Mouse (Mus musculus) intestine, embryonic 14.5 days (tissue): ENCODE measurements around the gene Zfp82. TPM values are rescaled to one million over a fixed set of nuclear protein-coding genes. Genes with fewer than 3 reads are reported as not detected.

Experiments used
- ATAC-seq: fragments of 200-750 bp; cut with Nextera tagmentation; replicated peaks from 2 replicates; pipeline ENCODE4 v1.8.0; 2017; ENCODE audit warnings: low read depth, moderate number of reproducible peaks, moderate TSS enrichment, moderate library complexity; ENCODE audit not compliant: low FRiP score, low TSS enrichment
- DNase-seq: peaks from one replicate; pipeline ENCODE4 v3.0.0-alpha.2; 2018; ENCODE audit warnings: low spot score
- H3K27ac ChIP-seq: fragments of 300-500 bp; sonication (generic); 2 replicates; pipeline ENCODE4 v1.5.1; 2014; ENCODE audit warnings: low read depth, mild to moderate bottlenecking, control low read depth
- H3K27me3 ChIP-seq: fragments of 300-500 bp; sonication (generic); replicated peaks from 2 replicates; pipeline ENCODE4 v1.6.1; 2014; ENCODE audit warnings: low read length, control low read depth; ENCODE audit not compliant: control insufficient read depth, insufficient read depth
- H3K36me3 ChIP-seq: fragments of 300-500 bp; sonication (generic); 2 replicates; pipeline ENCODE4 v1.6.1; 2014; ENCODE audit warnings: low read length, control low read depth; ENCODE audit not compliant: control insufficient read depth, insufficient read depth
- H3K4me1 ChIP-seq: fragments of 300-500 bp; sonication (generic); replicated peaks from 2 replicates; pipeline ENCODE4 v1.6.1; 2014; ENCODE audit warnings: low read length, control low read depth, mixed read lengths; ENCODE audit not compliant: control insufficient read depth, insufficient read depth
- H3K4me2 ChIP-seq: fragments of 300-500 bp; sonication (generic); 2 replicates; pipeline ENCODE4 v1.6.1; 2014; ENCODE audit warnings: low read length
- H3K4me3 ChIP-seq: fragments of 300-500 bp; sonication (generic); 2 replicates; pipeline ENCODE4 v1.5.1; 2014; ENCODE audit warnings: low read depth, low read length, control low read depth, mixed read lengths
- H3K9ac ChIP-seq: fragments of 300-500 bp; sonication (generic); 2 replicates; pipeline ENCODE4 v1.6.1; 2014; ENCODE audit warnings: mild to moderate bottlenecking, low read length
- H3K9me3 ChIP-seq: fragments of 300-500 bp; sonication (generic); 2 replicates; pipeline ENCODE4 v1.6.1; 2016; ENCODE audit warnings: low read length, control low read depth; ENCODE audit not compliant: control insufficient read depth
- WGBS: fragments of 180-500 bp; shearing (Covaris S2); extraction: QIAGEN DNeasy Blood & Tissue Kit; methylation state at CpG from one replicate; pipeline ENCODE4 v1.1.7; 2014; 5-methylcytosine and 5-hydroxymethylcytosine counted together
- polyA plus RNA-seq: library from polyadenylated mRNA; unstranded; fragments of >200 nt; fragmentation: Nextera tagmentation; extraction: Ambion mirVana; gene quantifications from 2 replicates; pipeline ENCODE4 v1.2.1, GENCODE M21; 2014

Gene Zfp82
- polyA plus RNA-seq, 1 experiment from 2014 or later, result 4.9 TPM

- Histone ChIP-seq H3K4me1 (no peaks in the 10 kb centered on the region), H3K4me3 (no peak overlapping the region), H3K4me2 (no peak overlapping the region), H3K9ac (no peak overlapping the region), H3K27ac (no peak overlapping the region), H3K36me3 (peaks cover 36% of the 10 kb centered on the region), H3K9me3 (no peaks in the 10 kb centered on the region), H3K27me3 (no peaks in the 10 kb centered on the region)
- WGBS, result 92% methylated on average over 3 of the region's 3 CpGs
- DNase-seq (no peak), ATAC-seq (no peak)
Observed at GRCm38 (mm10) chr7:30028572-30028971, 44.1 kb downstream of the Zfp82 start.

- H3K4me1 ChIP-seq, result no peaks in the 10 kb centered on the region
- no peaks in the 10 kb centered on the region for H3K27me3 ChIP-seq
- DNase-seq (peak; percentile 27), ATAC-seq (no peak)
- H3K9ac ChIP-seq, result no peak overlapping the region
- peaks cover 48% of the 10 kb centered on the region for H3K36me3 ChIP-seq
- H3K4me3 ChIP-seq, result no peak overlapping the region
- no peak overlapping the region for H3K27ac ChIP-seq
- H3K4me2 ChIP-seq, result no peak overlapping the region
- H3K9me3 ChIP-seq, result no peaks in the 10 kb centered on the region
- WGBS, result 73% methylated on average over 4 of the region's 4 CpGs
Observed at GRCm38 (mm10) chr7:30027331-30027730, 45.4 kb downstream of the Zfp82 start.

- Histone ChIP-seq H3K36me3 (peaks cover 58% of the 10 kb centered on the region), H3K9me3 (no peaks in the 10 kb centered on the region), H3K4me3 (no peak overlapping the region), H3K27me3 (no peaks in the 10 kb centered on the region), H3K9ac (no peak overlapping the region), H3K4me2 (no peak overlapping the region), H3K27ac (no peak overlapping the region), H3K4me1 (no peaks in the 10 kb centered on the region)
- DNase-seq (no peak), ATAC-seq (no peak)
- WGBS, result 75% methylated on average over 5 of the region's 5 CpGs
Observed at GRCm38 (mm10) chr7:30025358-30025757, 47.3 kb downstream of the Zfp82 start.

- DNase-seq (no peak), ATAC-seq (no peak)
- no peak overlapping the region for H3K27ac ChIP-seq
- 87% methylated on average over 8 of the region's 8 CpGs for WGBS
- no peaks in the 10 kb centered on the region for H3K27me3 ChIP-seq
- H3K9ac ChIP-seq, result no peak overlapping the region
- no peaks in the 10 kb centered on the region for H3K4me1 ChIP-seq
- no peak overlapping the region for H3K4me3 ChIP-seq
- no peak overlapping the region for H3K4me2 ChIP-seq
- no peaks in the 10 kb centered on the region for H3K9me3 ChIP-seq
- peaks cover 70% of the 10 kb centered on the region for H3K36me3 ChIP-seq
Observed at GRCm38 (mm10) chr7:30023800-30024199, 48.9 kb downstream of the Zfp82 start.

GRCm38 (mm10) chr7:30023324-30023723 lies 49.4 kb downstream of the Zfp82 start:
- DNase-seq, result no peak
- Histone ChIP-seq H3K4me3 (no peak overlapping the region), H3K27me3 (no peaks in the 10 kb centered on the region), H3K36me3 (peaks cover 75% of the 10 kb centered on the region), H3K27ac (no peak overlapping the region), H3K4me2 (no peak overlapping the region), H3K4me1 (no peaks in the 10 kb centered on the region), H3K9me3 (no peaks in the 10 kb centered on the region), H3K9ac (no peak overlapping the region)
- no peak for ATAC-seq
- WGBS, result 96% methylated on average over 9 of the region's 9 CpGs

- peaks cover 83% of the 10 kb centered on the region for H3K36me3 ChIP-seq
- WGBS, result 97% methylated on average over 2 of the region's 2 CpGs
Observed at GRCm38 (mm10) chr7:30019543-30019942, 53.2 kb downstream of the Zfp82 start.

GRCm38 (mm10) chr7:30017226-30017625 lies 55.5 kb downstream of the Zfp82 start:
- Histone ChIP-seq H3K27me3 (no peaks in the 10 kb centered on the region), H3K4me3 (no peak overlapping the region), H3K27ac (no peak overlapping the region), H3K9me3 (no peaks in the 10 kb centered on the region), H3K36me3 (peaks cover 74% of the 10 kb centered on the region), H3K4me1 (no peaks in the 10 kb centered on the region), H3K9ac (no peak overlapping the region), H3K4me2 (no peak overlapping the region)
- WGBS, result 87% methylated on average over 6 of the region's 6 CpGs
- no peak for ATAC-seq
- DNase-seq, result no peak

More at GRCm38 (mm10) chr7:30019543-30019942, 53.2 kb downstream of the Zfp82 start:
- H3K4me3 ChIP-seq, result no peak overlapping the region
- H3K27me3 ChIP-seq, result no peaks in the 10 kb centered on the region
- no peaks in the 10 kb centered on the region for H3K4me1 ChIP-seq
- H3K4me2 ChIP-seq, result no peak overlapping the region
- no peak for ATAC-seq
- no peaks in the 10 kb centered on the region for H3K9me3 ChIP-seq
- H3K9ac ChIP-seq, result no peak overlapping the region
- DNase-seq, result no peak
- H3K27ac ChIP-seq, result no peak overlapping the region

- Histone ChIP-seq H3K9ac (no peak overlapping the region), H3K27ac (no peak overlapping the region), H3K36me3 (peaks cover 51% of the 10 kb centered on the region), H3K27me3 (no peaks in the 10 kb centered on the region), H3K4me2 (no peak overlapping the region), H3K9me3 (no peaks in the 10 kb centered on the region), H3K4me3 (no peak overlapping the region), H3K4me1 (no peaks in the 10 kb centered on the region)
- ATAC-seq (no peak), DNase-seq (peak; percentile 62)
- 73% methylated on average over 4 of the region's 4 CpGs for WGBS
Observed at GRCm38 (mm10) chr7:30012956-30013363, 59.7 kb downstream of the Zfp82 start.

- DNase-seq (no peak), ATAC-seq (no peak)
- H3K36me3 ChIP-seq, result peaks cover 48% of the 10 kb centered on the region
- 72% methylated on average over 10 of the region's 10 CpGs for WGBS
- no peaks in the 10 kb centered on the region for H3K4me1 ChIP-seq
- H3K4me3 ChIP-seq, result no peak overlapping the region
- H3K9me3 ChIP-seq, result no peaks in the 10 kb centered on the region
- no peak overlapping the region for H3K9ac ChIP-seq
- H3K27me3 ChIP-seq, result no peaks in the 10 kb centered on the region
- no peak overlapping the region for H3K4me2 ChIP-seq
- no peak overlapping the region for H3K27ac ChIP-seq
Observed at GRCm38 (mm10) chr7:30010551-30011195, 62.0 kb downstream of the Zfp82 start.
